Mouse (Mus musculus) forebrain, embryonic 10.5 days (tissue): ENCODE results near the gene Gckr. TPM values are rescaled to one million over a fixed set of nuclear protein-coding genes. Genes with fewer than 3 reads are reported as not detected.

ENCODE experiments used
- DNase-seq: peaks from one replicate; pipeline ENCODE4 v3.0.0-alpha.2; 2017; ENCODE audit warnings: low spot score; ENCODE audit errors: extremely low spot score
- H3K27ac ChIP-seq: fragments of 300-500 bp; sonication (generic); 2 replicates; pipeline ENCODE4 v1.5.1; 2016; ENCODE audit warnings: mild to moderate bottlenecking
- H3K27me3 ChIP-seq: fragments of 300-500 bp; sonication (generic); 2 replicates; pipeline ENCODE4 v1.6.1; 2016; ENCODE audit warnings: mild to moderate bottlenecking; ENCODE audit not compliant: poor library complexity, severe bottlenecking
- H3K36me3 ChIP-seq: fragments of 300-500 bp; sonication (generic); replicated peaks from 2 replicates; pipeline ENCODE4 v1.6.1; 2016; ENCODE audit warnings: mild to moderate bottlenecking, moderate library complexity
- H3K4me1 ChIP-seq: fragments of 300-500 bp; sonication (generic); 2 replicates; pipeline ENCODE4 v1.6.1; 2016
- H3K4me3 ChIP-seq: fragments of 300-500 bp; sonication (generic); 2 replicates; pipeline ENCODE4 v1.5.1; 2016; ENCODE audit warnings: mild to moderate bottlenecking, moderate library complexity
- H3K9me3 ChIP-seq: fragments of 300-500 bp; sonication (generic); 2 replicates; pipeline ENCODE4 v1.6.1; 2016; ENCODE audit warnings: mild to moderate bottlenecking, moderate library complexity
- WGBS: fragments of 180-500 bp; shearing (Covaris S2); methylation state at CpG from one replicate; pipeline ENCODE4 v1.1.7; 2016; 5-methylcytosine and 5-hydroxymethylcytosine counted together
- polyA plus RNA-seq: library from polyadenylated mRNA; unstranded; fragments of >200 nt; fragmentation: Nextera tagmentation; extraction: Ambion mirVana; gene quantifications from 2 replicates; pipeline ENCODE4 v1.2.1, GENCODE M21; 2016

Gene Gckr
- 0.30 and 0.37 TPM in 2 replicates for polyA plus RNA-seq

DNA sequence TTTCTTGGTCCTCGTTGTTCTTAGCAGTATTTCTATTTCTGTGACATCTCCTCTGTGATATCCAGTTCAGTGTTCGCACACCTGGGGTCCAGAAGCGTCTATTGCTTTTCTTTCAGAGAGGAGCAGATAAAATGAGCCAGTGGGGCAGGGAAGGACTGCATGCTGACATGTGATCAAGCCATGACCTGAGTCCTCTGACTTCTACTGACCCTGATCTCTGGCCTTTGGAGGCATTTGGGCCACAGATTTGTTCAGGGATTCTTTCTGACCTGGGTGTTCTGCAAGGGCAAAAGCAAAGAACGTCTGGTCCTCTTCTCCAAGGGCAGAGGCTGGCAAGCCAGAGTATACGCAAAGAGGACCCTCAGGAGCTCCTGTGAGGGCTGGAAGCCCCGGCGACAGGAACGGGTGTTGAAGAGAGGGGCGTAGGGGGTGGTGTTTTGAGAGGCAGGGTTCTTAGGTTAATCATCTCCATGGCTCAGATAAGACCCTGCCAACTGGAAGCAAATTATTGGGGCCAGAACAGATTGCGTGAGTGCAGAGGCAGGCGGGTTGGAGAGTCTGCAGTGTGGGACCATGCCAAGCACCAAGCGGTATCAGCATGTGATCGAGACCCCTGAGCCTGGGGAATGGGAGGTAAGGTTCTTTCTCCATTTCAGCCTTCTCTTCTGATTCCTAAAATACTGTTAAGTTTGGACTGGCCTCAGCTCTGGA lies at the start of gene Gckr:
TSS of gene Gckr (plus strand) at position 397 of the 711 bp plus-strand sequence.
- no peak for DNase-seq
- Histone ChIP-seq H3K27ac (peak within 1 kb of the TSS; percentile 95), H3K36me3 (peaks cover 24% of the 10 kb centered on the region), H3K4me1 (peaks cover 37% of the 10 kb centered on the region), H3K9me3 (no peaks in the 10 kb centered on the region), H3K4me3 (peak within 1 kb of the TSS; percentile 95), H3K27me3 (no peaks in the 10 kb centered on the region)
- WGBS = 85% methylated on average over 13 of the region's 13 CpGs

DNA sequence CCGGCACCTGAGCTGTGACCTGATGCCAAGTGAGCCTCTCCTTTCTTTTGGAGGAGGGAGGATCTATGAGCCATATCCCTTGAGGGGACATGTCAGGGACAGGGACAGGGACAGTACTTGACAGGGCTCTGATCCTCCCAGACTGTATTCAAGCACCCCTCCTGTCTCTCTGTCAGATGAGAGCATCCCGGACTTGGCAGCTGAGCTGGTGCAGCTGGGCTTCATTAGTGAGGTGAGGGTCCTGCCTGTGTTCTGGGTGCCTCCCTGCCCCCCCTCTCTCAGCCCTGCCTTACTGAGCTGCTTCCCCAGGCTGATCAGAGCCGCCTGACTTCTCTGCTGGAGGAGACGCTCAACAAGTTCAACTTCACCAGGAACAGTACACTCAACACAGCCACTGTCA lies 46.5 kb upstream of the Gckr start:
- WGBS = 61% methylated on average over 4 of the region's 4 CpGs
- H3K36me3 ChIP-seq = peaks cover 100% of the 10 kb centered on the region
- peaks cover 37% of the 10 kb centered on the region for H3K4me1 ChIP-seq
- H3K27me3 ChIP-seq = peaks cover 23% of the 10 kb centered on the region
- peak; percentile 24 for DNase-seq
- H3K27ac ChIP-seq = peak overlapping the region; percentile 79
- no peaks in the 10 kb centered on the region for H3K9me3 ChIP-seq
- no peak overlapping the region; the same call in 1 of the 2 replicates for H3K4me3 ChIP-seq

DNA sequence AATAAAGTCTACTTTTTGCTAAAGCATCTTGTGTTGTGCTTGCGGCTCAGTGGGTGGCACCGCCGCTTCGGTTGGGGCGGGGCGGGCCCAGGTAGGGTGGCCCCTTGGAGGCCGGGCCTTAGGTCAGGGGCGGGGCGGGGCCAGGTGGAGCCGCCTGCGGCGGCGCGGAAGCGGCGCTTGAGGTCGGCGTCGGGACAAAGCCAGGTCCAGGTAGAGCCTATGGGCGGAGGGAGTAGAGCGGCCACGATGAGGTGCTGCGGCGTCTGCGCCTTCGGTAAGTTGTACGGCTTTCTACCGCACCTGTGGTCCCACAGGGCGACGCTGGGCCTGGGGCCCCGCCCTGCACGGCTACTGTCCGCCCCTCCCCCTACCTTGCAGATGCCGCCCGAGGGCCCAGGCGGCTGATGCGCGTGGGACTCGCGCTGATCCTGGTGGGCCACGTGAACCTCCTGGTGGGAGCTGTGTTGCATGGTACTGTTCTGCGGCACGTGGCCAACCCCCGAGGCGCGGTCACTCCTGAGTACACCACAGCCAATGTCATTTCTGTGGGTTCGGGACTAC lies 45.6 kb upstream of the Gckr start, which contains the start of gene Krtcap3:
TSS of gene Krtcap3 (plus strand) at position 151 of the 561 bp plus-strand sequence.
- Histone ChIP-seq H3K27me3 (peaks cover 23% of the 10 kb centered on the region), H3K4me1 (peaks cover 37% of the 10 kb centered on the region), H3K27ac (peak within 1 kb of the TSS; percentile 79), H3K4me3 (peak within 1 kb of the TSS; percentile 47), H3K36me3 (peaks cover 99% of the 10 kb centered on the region), H3K9me3 (no peaks in the 10 kb centered on the region)
- 6% methylated on average over 47 of the region's 47 CpGs for WGBS
- DNase-seq = peak; percentile 31

DNA sequence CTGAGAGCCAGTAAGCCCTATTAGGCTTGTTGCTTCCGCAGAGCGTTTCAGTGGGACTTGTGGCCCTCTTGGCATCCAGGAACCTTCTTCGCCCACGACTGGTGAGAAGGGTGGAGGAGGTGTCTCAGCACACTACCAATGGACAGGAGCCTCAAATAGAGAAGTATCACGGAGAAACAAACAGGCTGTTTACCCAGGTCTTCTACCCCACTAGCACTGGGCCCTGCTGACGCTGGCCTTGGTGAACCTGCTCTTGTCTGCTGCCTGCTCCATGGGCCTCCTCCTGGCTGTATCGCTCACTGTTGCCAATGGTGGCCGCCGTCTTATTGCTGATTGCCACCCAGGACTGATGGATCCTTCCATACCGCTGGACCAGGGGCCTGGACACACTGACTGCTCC lies 45.1 kb upstream of the Gckr start:
- no peak for DNase-seq
- no peaks in the 10 kb centered on the region for H3K9me3 ChIP-seq
- peak overlapping the region; percentile 79; the same call in 1 of the 2 replicates for H3K27ac ChIP-seq
- peaks cover 37% of the 10 kb centered on the region for H3K4me1 ChIP-seq
- peaks cover 23% of the 10 kb centered on the region for H3K27me3 ChIP-seq
- peak overlapping the region; percentile 47 for H3K4me3 ChIP-seq
- peaks cover 96% of the 10 kb centered on the region for H3K36me3 ChIP-seq
- 41% methylated on average over 10 of the region's 10 CpGs for WGBS

DNA sequence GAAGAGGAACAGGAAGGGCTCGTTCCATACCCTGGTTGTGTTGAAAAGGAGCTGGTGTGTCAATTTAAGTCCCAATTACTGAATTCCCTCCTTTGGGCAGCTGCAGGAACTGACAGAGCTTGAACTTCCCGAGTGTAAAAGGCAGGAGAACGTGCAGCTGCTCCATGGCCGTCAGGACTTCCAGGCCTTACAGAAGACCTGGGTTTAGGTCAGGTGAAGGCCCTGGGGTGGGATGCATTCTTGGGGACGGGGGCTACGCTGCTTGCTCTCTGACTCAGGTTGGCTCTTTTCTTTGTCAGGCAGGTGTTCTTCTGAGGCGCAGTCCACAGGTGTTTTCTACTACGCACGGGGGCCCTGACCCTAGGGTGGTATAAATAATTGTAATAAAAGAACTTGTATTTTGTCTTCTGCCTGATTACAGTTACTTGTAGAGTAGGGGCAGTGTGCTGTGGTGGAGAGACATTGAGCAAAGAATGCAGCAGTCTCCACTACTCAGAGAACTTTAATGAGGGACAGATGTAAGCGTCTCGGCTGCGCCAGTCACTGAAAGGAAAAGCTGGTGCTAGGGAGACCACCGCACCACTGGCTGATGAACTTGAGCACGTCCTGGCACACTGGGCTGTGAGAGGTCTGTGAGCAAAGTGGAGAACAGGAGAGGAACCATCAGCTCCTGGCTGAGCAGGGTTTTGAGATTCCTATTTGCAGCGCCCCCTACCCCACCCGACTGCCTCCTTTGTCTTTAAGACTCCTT lies 44.3 kb upstream of the Gckr start:
- peaks cover 96% of the 10 kb centered on the region for H3K36me3 ChIP-seq
- no peak for DNase-seq

DNA sequence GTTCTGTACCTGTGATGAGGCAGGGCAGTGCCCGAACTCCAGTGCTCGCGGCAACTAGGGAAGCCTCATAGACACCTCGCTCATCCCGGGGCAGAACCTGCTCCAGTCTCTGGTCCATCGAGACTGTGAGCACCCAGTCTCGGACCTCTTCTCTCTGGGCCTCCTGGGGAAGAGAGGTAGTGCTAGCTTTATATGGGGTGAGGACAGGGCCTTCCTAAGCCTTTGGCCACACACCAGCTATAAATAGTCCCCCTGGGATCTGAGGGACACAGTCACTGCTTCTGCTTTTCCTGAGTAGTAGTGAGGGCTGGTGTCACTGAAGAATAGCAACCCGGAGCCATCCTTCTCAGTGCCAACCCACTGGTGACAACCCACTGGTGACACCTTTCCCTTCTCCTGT lies 43.4 kb upstream of the Gckr start:
- Histone ChIP-seq H3K27me3 (peaks cover 23% of the 10 kb centered on the region), H3K4me3 (no peak overlapping the region), H3K4me1 (peaks cover 37% of the 10 kb centered on the region), H3K36me3 (peaks cover 92% of the 10 kb centered on the region), H3K9me3 (no peaks in the 10 kb centered on the region), H3K27ac (peak overlapping the region; percentile 40; the same call in 1 of the 2 replicates)
- DNase-seq = no peak
- WGBS = 95% methylated on average over 8 of the region's 8 CpGs

More for the DNA sequence above, 44.3 kb upstream of the Gckr start:
- Histone ChIP-seq H3K27me3 (peaks cover 23% of the 10 kb centered on the region), H3K4me1 (peaks cover 37% of the 10 kb centered on the region), H3K9me3 (no peaks in the 10 kb centered on the region), H3K27ac (peak overlapping the region; percentile 40; the same call in 1 of the 2 replicates), H3K4me3 (no peak overlapping the region)
- WGBS = 73% methylated on average over 16 of the region's 16 CpGs

DNA sequence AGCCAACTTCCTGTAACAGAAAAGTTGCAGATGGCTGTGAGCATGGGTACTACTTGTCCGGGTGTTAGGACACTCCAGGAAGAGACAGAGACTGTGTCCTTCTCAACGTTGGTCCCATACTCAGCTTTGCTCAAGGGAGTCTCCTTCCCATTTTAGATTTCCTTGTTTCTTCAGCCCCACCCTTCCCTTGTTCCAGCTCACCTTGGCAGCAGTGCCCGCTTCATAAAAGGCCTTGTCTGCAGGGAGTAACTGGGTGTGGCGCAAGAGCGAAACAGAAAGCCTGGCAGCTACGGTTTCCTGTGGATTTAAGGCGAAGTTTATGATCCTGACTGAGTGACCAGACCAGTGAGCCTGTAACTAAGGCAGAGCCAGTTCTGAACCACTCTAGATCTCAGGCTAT lies 42.8 kb upstream of the Gckr start:
- DNase-seq = no peak

DNA sequence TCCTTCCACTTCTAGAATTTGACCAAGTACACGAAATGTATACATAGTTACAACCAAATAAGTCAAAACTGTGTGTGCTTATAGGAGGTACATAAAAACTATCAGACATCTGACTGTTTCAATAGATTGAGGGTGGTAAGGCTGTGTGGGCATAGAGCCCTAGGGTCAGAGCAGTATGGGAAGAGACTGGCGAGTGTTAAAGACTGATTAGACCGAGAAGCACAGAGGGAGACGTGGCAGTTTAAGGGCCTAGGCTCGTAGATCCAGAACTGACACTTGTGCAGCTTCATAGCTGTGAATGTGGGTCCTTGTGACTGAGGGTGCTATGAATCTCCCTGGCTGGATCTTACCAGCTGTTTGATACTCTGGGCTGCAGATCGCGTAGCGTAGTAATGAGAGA lies 42.3 kb upstream of the Gckr start:
- DNase-seq = no peak
- Histone ChIP-seq H3K27ac (no peak overlapping the region), H3K4me3 (no peak overlapping the region), H3K27me3 (peaks cover 23% of the 10 kb centered on the region), H3K9me3 (no peaks in the 10 kb centered on the region), H3K4me1 (peaks cover 37% of the 10 kb centered on the region), H3K36me3 (peaks cover 92% of the 10 kb centered on the region)
- WGBS = 89% methylated on average over 8 of the region's 8 CpGs

More for the DNA sequence above, 42.8 kb upstream of the Gckr start:
- H3K27ac ChIP-seq = no peak overlapping the region
- H3K27me3 ChIP-seq = peaks cover 23% of the 10 kb centered on the region
- H3K4me3 ChIP-seq = no peak overlapping the region
- peaks cover 92% of the 10 kb centered on the region for H3K36me3 ChIP-seq
- H3K4me1 ChIP-seq = peaks cover 37% of the 10 kb centered on the region
- 91% methylated on average over 7 of the region's 7 CpGs for WGBS
- no peaks in the 10 kb centered on the region for H3K9me3 ChIP-seq

DNA sequence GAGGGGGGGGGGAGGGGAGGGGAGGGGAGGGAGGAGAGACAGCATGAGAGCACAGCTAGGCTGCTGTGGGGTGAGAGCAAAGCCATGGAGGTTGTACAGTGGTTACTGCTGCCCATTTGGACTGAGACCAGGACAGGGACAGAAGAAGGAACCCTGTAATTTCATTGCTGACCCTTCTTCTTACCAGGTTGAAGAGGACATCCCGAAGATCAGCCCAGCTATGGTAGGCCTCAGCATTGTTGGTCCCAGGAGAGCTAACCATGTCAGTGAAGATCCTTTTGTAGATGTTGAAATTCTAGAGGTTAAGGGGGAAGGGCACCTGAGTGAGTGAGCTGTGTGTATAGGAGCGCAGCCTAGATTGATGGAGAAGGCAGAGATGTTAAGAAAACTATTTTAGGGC lies 41.9 kb upstream of the Gckr start:
- no peaks in the 10 kb centered on the region for H3K9me3 ChIP-seq
- no peak overlapping the region for H3K27ac ChIP-seq
- no peak for DNase-seq
- peaks cover 33% of the 10 kb centered on the region for H3K4me1 ChIP-seq
- WGBS = 92% methylated on average over 2 of the region's 2 CpGs
- H3K36me3 ChIP-seq = peaks cover 92% of the 10 kb centered on the region
- no peak overlapping the region for H3K4me3 ChIP-seq
- peaks cover 23% of the 10 kb centered on the region for H3K27me3 ChIP-seq

DNA sequence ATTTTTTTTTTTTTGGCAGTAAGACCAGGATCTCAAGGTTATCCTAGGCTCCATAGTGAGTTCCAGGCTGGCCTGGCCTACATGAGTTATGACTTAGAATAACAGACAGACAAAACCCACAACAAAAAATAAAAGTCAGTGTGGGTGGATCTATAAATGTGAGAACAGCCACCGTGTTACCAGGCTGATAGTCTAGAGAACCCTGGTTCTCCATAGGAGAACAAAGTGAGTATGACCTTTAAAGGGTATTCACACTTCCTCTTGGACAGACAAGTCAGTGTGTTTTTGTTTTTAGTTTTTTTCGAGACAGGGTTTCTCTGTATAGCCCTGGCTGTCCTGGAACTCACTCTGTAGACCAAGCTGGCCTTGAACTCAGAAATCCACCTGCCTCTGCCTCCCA lies 41.3 kb upstream of the Gckr start:
- H3K9me3 ChIP-seq = no peaks in the 10 kb centered on the region
- no peak for DNase-seq
- H3K4me3 ChIP-seq = no peak overlapping the region
- H3K27ac ChIP-seq = no peak overlapping the region
- WGBS = 90% methylated on average over 2 of the region's 2 CpGs
- H3K27me3 ChIP-seq = peaks cover 19% of the 10 kb centered on the region
- peaks cover 92% of the 10 kb centered on the region for H3K36me3 ChIP-seq
- H3K4me1 ChIP-seq = peaks cover 27% of the 10 kb centered on the region

DNA sequence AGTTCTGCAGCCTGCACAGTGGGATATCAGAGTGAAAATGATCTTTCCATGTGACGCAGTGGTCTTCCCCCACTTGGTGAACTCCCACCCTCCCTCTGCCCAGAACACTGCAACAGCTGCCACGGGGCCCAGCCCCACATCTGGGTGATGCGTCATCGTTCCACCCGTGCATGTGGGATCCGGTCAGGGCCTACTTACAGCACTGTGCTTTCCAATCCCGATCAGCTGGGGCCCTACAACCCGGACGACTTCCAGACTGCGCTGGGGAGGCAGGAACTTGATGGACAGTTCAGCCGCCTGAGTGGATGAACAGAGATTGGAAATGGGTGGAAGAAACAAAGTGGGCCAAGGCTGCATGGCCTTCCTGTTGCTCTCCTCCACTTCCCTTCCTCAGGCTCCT lies 39.6 kb upstream of the Gckr start:
- H3K36me3 ChIP-seq = peaks cover 90% of the 10 kb centered on the region
- no peak overlapping the region for H3K27ac ChIP-seq
- WGBS = 91% methylated on average over 11 of the region's 11 CpGs
- H3K27me3 ChIP-seq = peaks cover 3% of the 10 kb centered on the region; the same call in 1 of the 2 replicates
- no peak for DNase-seq
- H3K4me1 ChIP-seq = peaks cover 11% of the 10 kb centered on the region
- no peaks in the 10 kb centered on the region for H3K9me3 ChIP-seq
- no peak overlapping the region for H3K4me3 ChIP-seq

DNA sequence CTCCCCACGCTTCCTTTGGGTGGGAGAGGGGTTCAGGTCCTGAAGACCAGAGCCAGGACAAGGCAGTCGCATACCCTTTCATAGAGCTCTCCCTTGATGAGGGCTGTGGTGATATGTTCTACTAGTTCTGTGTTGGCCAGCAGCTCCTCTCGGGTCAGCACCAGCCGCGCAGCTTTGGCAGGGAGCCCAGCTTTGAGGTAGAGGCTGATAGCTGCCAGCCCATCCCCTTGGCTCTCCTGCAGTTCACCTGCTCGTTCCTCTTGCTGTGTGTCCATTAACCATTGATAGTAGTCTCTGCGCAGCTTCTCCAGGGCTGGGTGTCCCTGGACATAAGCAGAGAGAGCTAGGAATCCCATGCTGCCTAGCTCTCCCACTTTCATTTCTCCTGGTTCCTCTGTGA lies 31.1 kb upstream of the Gckr start:
- no peaks in the 10 kb centered on the region for H3K27me3 ChIP-seq
- no peaks in the 10 kb centered on the region for H3K9me3 ChIP-seq
- H3K4me3 ChIP-seq = no peak overlapping the region
- no peak for DNase-seq
- peaks cover 9% of the 10 kb centered on the region for H3K4me1 ChIP-seq
- WGBS = 93% methylated on average over 7 of the region's 7 CpGs
- peaks cover 94% of the 10 kb centered on the region for H3K36me3 ChIP-seq
- H3K27ac ChIP-seq = no peak overlapping the region
